ENCODE assay signal across 23 mouse cellular contexts in the genomic region with DNA sequence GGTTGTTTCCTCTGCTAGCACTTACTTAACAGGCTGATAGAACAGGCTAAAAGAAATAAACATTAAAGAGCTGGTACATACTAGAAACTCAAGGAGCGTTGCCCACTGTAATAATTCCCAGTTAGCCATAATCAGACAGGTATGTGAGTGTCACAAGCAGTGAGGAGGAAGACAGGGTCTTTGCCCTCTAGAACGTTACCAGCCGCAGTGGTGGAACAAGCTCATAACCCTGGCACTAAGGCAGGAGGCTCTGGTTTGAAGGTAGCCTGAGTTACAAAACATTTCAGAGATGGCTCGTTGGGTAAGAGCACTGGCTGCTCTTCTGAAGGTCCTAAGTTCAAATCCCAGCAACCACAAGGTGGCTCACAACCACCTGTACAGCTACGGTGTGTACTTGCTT. TPM values are rescaled to one million over a fixed set of nuclear protein-coding genes. Genes with fewer than 3 reads are reported as not detected.
DNase-seq lines count a peak whose midpoint lies in the region; ATAC-seq and TF ChIP-seq lines count a peak whose summit lies in the region.
"Had no signal": no experiment of that assay in that cellular context is flagged by ENCODE, and none has a peak within 500 bp of the region (broad histone marks: within the 10 kb centered on the region; RNA-seq: fewer than 3 reads in every experiment).

No protein-coding gene starts in this region.

- peaks cover 16% of the 10 kb centered on the region for H3K79me2 ChIP-seq in MEL (ENCODE audit: control insufficient read depth, insufficient read depth, low read length, poor library complexity)

- no peak overlapping the region for H3K9ac ChIP-seq in midbrain, embryonic 11.5 days (ENCODE audit: low read length)
- no peak overlapping the region for H3K9ac ChIP-seq in midbrain, embryonic 14.5 days (replicated peaks; ENCODE audit: low read length)
- no peak overlapping the region for H3K9ac ChIP-seq in MEL (ENCODE audit: control insufficient read depth, low read depth, low read length, poor library complexity, severe bottlenecking)
- H3K9ac ChIP-seq: embryonic facial prominence, embryonic 12.5 days; forebrain, embryonic 13.5 days had no signal

- WGBS in midbrain, embryonic 11.5 days: 93% methylated on average over 5 of the region's 5 CpGs
- 91% methylated on average over 5 of the region's 5 CpGs for WGBS in midbrain, embryonic 14.5 days

- no peak for TF ChIP-seq RAD21 in MEL (IDR thresholded peaks at IDR 0.05; ENCODE audit: low read depth, low read length)

- H3K9me3 ChIP-seq in midbrain, embryonic 11.5 days (ENCODE audit: control insufficient read depth, low read length): no peaks in the 10 kb centered on the region
- H3K9me3 ChIP-seq in midbrain, embryonic 14.5 days (ENCODE audit: control insufficient read depth, low read length): no peaks in the 10 kb centered on the region
- no peaks in the 10 kb centered on the region for H3K9me3 ChIP-seq in MEL (replicated peaks; ENCODE audit: insufficient read depth, low read length)
- H3K9me3 ChIP-seq: embryonic facial prominence, embryonic 10.5 days; embryonic facial prominence, embryonic 12.5 days; forebrain, embryonic 13.5 days; G1E had no signal

- TF ChIP-seq EP300 in MEL (IDR thresholded peaks at IDR 0.05; ENCODE audit: low read depth in 1 of 2, low read length in 2 of 2): no peak

- no peak for TF ChIP-seq POLR2A in MEL (IDR thresholded peaks at IDR 0.05; ENCODE audit: control insufficient read depth in 1 of 2, insufficient read depth in 1 of 2, low read depth in 1 of 2, low read length in 2 of 2, poor library complexity in 1 of 2)

- TF ChIP-seq CTCF in MEL (IDR thresholded peaks at IDR 0.05 in 2 of 3, conservative IDR thresholded peaks at IDR 0.05 in 1 of 3; ENCODE audit: control insufficient read depth in 1 of 3, insufficient read depth in 1 of 3, low read depth in 2 of 3, low read length in 3 of 3, poor library complexity in 1 of 3, severe bottlenecking in 1 of 3): no peak

- no peaks in the 10 kb centered on the region for H3K36me3 ChIP-seq in midbrain, embryonic 11.5 days (ENCODE audit: control insufficient read depth, insufficient read depth, low read length)
- no peaks in the 10 kb centered on the region for H3K36me3 ChIP-seq in midbrain, embryonic 14.5 days (ENCODE audit: control insufficient read depth, insufficient read depth, low read length)
- peaks cover 0 to 13% of the 10 kb centered on the region in 2 experiments; a peak in 2 of 4 replicates for H3K36me3 ChIP-seq in MEL (ENCODE audit: control insufficient read depth in 1 of 2, insufficient read depth in 2 of 2, low read length in 2 of 2)
- H3K36me3 ChIP-seq: embryonic facial prominence, embryonic 10.5 days; embryonic facial prominence, embryonic 12.5 days had no signal

- no peak for ATAC-seq in midbrain, embryonic 11.5 days (ENCODE audit: low FRiP score)
- no peak for ATAC-seq in midbrain, embryonic 14.5 days (ENCODE audit: low FRiP score, low TSS enrichment)
- ATAC-seq: activated CD4-positive, CD25-positive, alpha-beta regulatory T cell, adult 4 months; CD4-positive, CD25-positive, alpha-beta regulatory T cell, adult 4 months; forebrain, embryonic 13.5 days; forebrain, embryonic 16.5 days had no signal

- H3K27me3 ChIP-seq in midbrain, embryonic 11.5 days (ENCODE audit: control insufficient read depth, insufficient read depth, low read length): no peaks in the 10 kb centered on the region
- H3K27me3 ChIP-seq in midbrain, embryonic 14.5 days (ENCODE audit: control insufficient read depth, insufficient read depth, low read length): no peaks in the 10 kb centered on the region
- no peaks in the 10 kb centered on the region; a peak in 1 of 4 replicates for H3K27me3 ChIP-seq in MEL (ENCODE audit: control insufficient read depth in 1 of 2, insufficient read depth in 2 of 2, low read length in 2 of 2)
- H3K27me3 ChIP-seq: CH12.LX; embryonic facial prominence, embryonic 12.5 days; forebrain, embryonic 13.5 days had no signal

- no peak overlapping the region for H3K4me3 ChIP-seq in midbrain, embryonic 11.5 days (ENCODE audit: low read depth, low read length)
- H3K4me3 ChIP-seq in midbrain, embryonic 14.5 days (replicated peaks; ENCODE audit: low read depth, low read length): no peak overlapping the region
- no peak overlapping the region for H3K4me3 ChIP-seq in MEL (ENCODE audit: control insufficient read depth in 1 of 2, insufficient read depth in 1 of 2, low read depth in 2 of 2, low read length in 2 of 2)
- H3K4me3 ChIP-seq: embryonic facial prominence, embryonic 10.5 days; embryonic facial prominence, embryonic 12.5 days; forebrain, embryonic 13.5 days had no signal

- H3K4me2 ChIP-seq in midbrain, embryonic 11.5 days: no peak overlapping the region
- no peak overlapping the region for H3K4me2 ChIP-seq in midbrain, embryonic 14.5 days (ENCODE audit: low read length)
- H3K4me2 ChIP-seq: embryonic facial prominence, embryonic 12.5 days; forebrain, embryonic 13.5 days had no signal

- H3K27ac ChIP-seq in midbrain, embryonic 11.5 days (ENCODE audit: low read depth, low read length): no peak overlapping the region
- no peak overlapping the region for H3K27ac ChIP-seq in midbrain, embryonic 14.5 days (replicated peaks; ENCODE audit: low read depth, low read length)
- no peak overlapping the region for H3K27ac ChIP-seq in MEL (ENCODE audit: control insufficient read depth, low read depth, low read length)
- H3K27ac ChIP-seq: embryonic facial prominence, embryonic 10.5 days; embryonic facial prominence, embryonic 12.5 days; forebrain, embryonic 13.5 days had no signal

- peak; percentile 81 for DNase-seq in heart, adult 11 months
- DNase-seq in heart, adult 8-10 months (ENCODE audit: low spot score): no peak
- DNase-seq in midbrain, embryonic 11.5 days (ENCODE audit: low spot score, missing footprints): peak; percentile 70
- DNase-seq in midbrain, embryonic 14.5 days: no peak
- no peak for DNase-seq in MEL (ENCODE audit: low read depth, low spot score)
- DNase-seq in T-cell, adult 2 months (ENCODE audit: low spot score): no peak
- DNase-seq: adrenal gland, adult 8-10 months; adrenal gland, postnatal 14 days; adrenal gland, postnatal 36 days; B cell, adult 2 months; cerebellum, adult 11-12 months; cerebellum, adult 2 months; cerebellum, adult 9-10 months; cerebellum, postnatal 10 days; cerebellum, postnatal 25 days had no signal

- H3K4me1 ChIP-seq in midbrain, embryonic 11.5 days (ENCODE audit: control insufficient read depth, insufficient read depth, low read length): peaks cover 6% of the 10 kb centered on the region
- H3K4me1 ChIP-seq in midbrain, embryonic 14.5 days (ENCODE audit: control insufficient read depth, insufficient read depth, low read length): peaks cover 5% of the 10 kb centered on the region; the same call in 1 of the 2 replicates
- H3K4me1 ChIP-seq in MEL (ENCODE audit: control insufficient read depth in 1 of 2, insufficient read depth in 2 of 2, low read length in 2 of 2): peaks cover 7 to 8% of the 10 kb centered on the region in 2 experiments

TF ChIP-seq in MEL, 35 proteins besides CTCF, POLR2A, EP300 and RAD21:
- no peak for TF ChIP-seq BHLHE40 (IDR thresholded peaks at IDR 0.05; ENCODE audit: borderline replicate concordance, low read depth, low read length)
- TF ChIP-seq TBP (IDR thresholded peaks at IDR 0.05; ENCODE audit: low read depth, low read length): 0 out of 2 replicates have a peak, but pooled peaks have one; percentile 22
- TF ChIP-seq POLR2AphosphoS2 (IDR thresholded peaks at IDR 0.05; ENCODE audit: low read length): no peak

RNA-seq across cellular contexts. Expression of gene Ubr3, which starts 3.2 kb away (rescaled TPM):
- 100 to 1,000 TPM; 129 to 132 (median 132) TPM for total RNA-seq in heart, adult 8-10 months (2022)
- polyA plus RNA-seq in midbrain, embryonic 11.5 days (2014; fragmentation: Nextera tagmentation; extraction: Ambion mirVana): 17.1 and 18.9 TPM in 2 replicates
- 26.0 and 26.9 TPM in 2 replicates for polyA plus RNA-seq in midbrain, embryonic 14.5 days (2014; fragmentation: Nextera tagmentation; extraction: Ambion mirVana)
- 10.1 and 13.5 TPM in 2 replicates for total RNA-seq in MEL (2012; rRNA removed)
- polyA plus RNA-seq in MEL (2012; ENCODE audit: insufficient read depth in 1 of 2, insufficient read length in 2 of 2, low read depth in 1 of 2, low replicate concordance in 2 of 2, missing spikeins in 1 of 2): 100 to 1,000 TPM in 1 of 2 experiments, 10 to 100 TPM in 1; 25.3 to 188 TPM

RNA-seq across cellular contexts. Expression of gene Mettl5, which starts 8.5 kb away (rescaled TPM):
- 10 to 100 TPM; 21.0 to 24.4 (median 22.6) TPM for total RNA-seq in heart, adult 8-10 months (2022)
- 37.6 and 41.4 TPM in 2 replicates for polyA plus RNA-seq in midbrain, embryonic 11.5 days (2014; fragmentation: Nextera tagmentation; extraction: Ambion mirVana)
- 27.7 and 29.7 TPM in 2 replicates for polyA plus RNA-seq in midbrain, embryonic 14.5 days (2014; fragmentation: Nextera tagmentation; extraction: Ambion mirVana)
- total RNA-seq in MEL (2012; rRNA removed): 27.5 and 32.3 TPM in 2 replicates
- polyA plus RNA-seq in MEL (2012; ENCODE audit: insufficient read depth in 1 of 2, insufficient read length in 2 of 2, low read depth in 1 of 2, low replicate concordance in 2 of 2, missing spikeins in 1 of 2): 10 to 100 TPM in 1 of 2 experiments, not detected in 1; 29.2 TPM

RNA-seq across cellular contexts. Expression of gene Ssb, which starts 32.5 kb away (rescaled TPM):
- total RNA-seq in heart, adult 8-10 months (2022): 10 to 100 TPM; 58.2 to 78.0 (median 62.0) TPM
- polyA plus RNA-seq in midbrain, embryonic 11.5 days (2014; fragmentation: Nextera tagmentation; extraction: Ambion mirVana): 440 and 468 TPM in 2 replicates
- polyA plus RNA-seq in midbrain, embryonic 14.5 days (2014; fragmentation: Nextera tagmentation; extraction: Ambion mirVana): 251 and 296 TPM in 2 replicates
- total RNA-seq in MEL (2012; rRNA removed): 219 and 221 TPM in 2 replicates
- 1,000 to 10,000 TPM in 1 of 2 experiments, 100 to 1,000 TPM in 1; 357 to 1,377 TPM for polyA plus RNA-seq in MEL (2012; ENCODE audit: insufficient read depth in 1 of 2, insufficient read length in 2 of 2, low read depth in 1 of 2, low replicate concordance in 2 of 2, missing spikeins in 1 of 2)

Comparison
In these comparisons a context has a peak if more than half of its experiments do, and no peak if none do; other contexts are left out.
1. DNase-seq: peak in heart, adult 11 months (single experiment) and midbrain, embryonic 11.5 days (single experiment); none in heart, adult 8-10 months (single experiment), midbrain, embryonic 14.5 days (single experiment), MEL (single experiment) and T-cell, adult 2 months (single experiment).